Mouse (Mus musculus) CH12.LX (cell line): ENCODE measurements around the gene Spata1. TPM values are rescaled to one million over a fixed set of nuclear protein-coding genes. Genes with fewer than 3 reads are reported as not detected.

Experiments
- DNase-seq: peaks from one replicate; pipeline ENCODE4 v3.0.0-alpha.2; 2013; ENCODE audit errors: extremely low read depth
- H3K27ac ChIP-seq: 2 replicates; pipeline ENCODE4 v1.5.1; 2012; ENCODE audit warnings: low read depth, mild to moderate bottlenecking, control low read depth, moderate library complexity; ENCODE audit not compliant: insufficient read depth
- H3K27me3 ChIP-seq: replicated peaks from 2 replicates; pipeline ENCODE3; 2012; ENCODE audit warnings: inconsistent platforms
- H3K36me3 ChIP-seq, 2 experiments: replicated peaks in 1 of 2; 2 replicates each; pipeline versions ENCODE3 to v1.6.1; 2012; ENCODE audit warnings: inconsistent platforms in 1 of 2, low read length in 1 of 2, mild to moderate bottlenecking in 1 of 2, mixed read lengths in 1 of 2, moderate library complexity in 1 of 2; ENCODE audit not compliant: control insufficient read depth in 1 of 2, insufficient read depth in 1 of 2
- H3K4me1 ChIP-seq, 2 experiments: 2 replicates each; pipeline ENCODE4 v1.6.1; 2012; ENCODE audit warnings: inconsistent platforms in 1 of 2, moderate library complexity in 1 of 2; ENCODE audit not compliant: insufficient read depth in 2 of 2, control insufficient read depth in 1 of 2
- H3K4me2 ChIP-seq: 2 replicates; pipeline ENCODE4 v1.6.1; 2012; ENCODE audit warnings: low read depth, mild to moderate bottlenecking, control low read depth; ENCODE audit not compliant: poor library complexity, insufficient read depth, severe bottlenecking
- H3K4me3 ChIP-seq, 3 experiments: fragments of 150-350 bp in 1 of 3; sonication (generic) in 1 of 3; replicated peaks in 1 of 3; 2 replicates each; pipeline versions ENCODE3 to v1.5.1; 2011 to 2012; ENCODE audit warnings: low read depth in 2 of 3, low read length in 2 of 3, mild to moderate bottlenecking in 2 of 3, moderate library complexity in 2 of 3, control low read depth in 1 of 3, improper control_type of control experiment in 1 of 3, inconsistent platforms in 1 of 3, mixed read lengths in 1 of 3; ENCODE audit not compliant: poor library complexity in 1 of 3
- H3K79me2 ChIP-seq: replicated peaks from 2 replicates; pipeline ENCODE4 v1.6.1; 2012; ENCODE audit warnings: mild to moderate bottlenecking, moderate library complexity; ENCODE audit not compliant: control insufficient read depth, poor library complexity, insufficient read depth, severe bottlenecking; ENCODE audit errors: extremely low read depth
- H3K9ac ChIP-seq: 2 replicates; pipeline ENCODE4 v1.6.1; 2012; ENCODE audit warnings: low read depth, mild to moderate bottlenecking, control low read depth, moderate library complexity; ENCODE audit not compliant: insufficient read depth
- H3K9me3 ChIP-seq: replicated peaks from 2 replicates; pipeline ENCODE3; 2012; ENCODE audit warnings: low read length, inconsistent platforms, mixed read lengths
- CHD1 ChIP-seq: IDR thresholded peaks from 2 replicates; pipeline ENCODE4 v1.6.1; 2012; ENCODE audit warnings: low read depth, low read length, improper control_type of control experiment, inconsistent platforms
- CHD2 ChIP-seq: IDR thresholded peaks from 2 replicates; pipeline ENCODE4 v1.6.1; 2011; ENCODE audit warnings: low read length, improper control_type of control experiment
- CTCF ChIP-seq, 2 experiments: IDR thresholded peaks in 1 of 2; conservative IDR thresholded peaks in 1 of 2; 2 replicates each; pipeline ENCODE4 v1.5.1; 2011 to 2012; ENCODE audit warnings: low read depth in 2 of 2, low read length in 2 of 2, improper control_type of control experiment in 1 of 2, inconsistent platforms in 1 of 2, mild to moderate bottlenecking in 1 of 2, moderate library complexity in 1 of 2
- E2F4 ChIP-seq: IDR thresholded peaks from 2 replicates; pipeline ENCODE4 v1.6.1; 2011; ENCODE audit warnings: low read depth, low read length, improper control_type of control experiment; ENCODE audit not compliant: insufficient replicate concordance
- EP300 ChIP-seq: IDR thresholded peaks from 2 replicates; pipeline ENCODE4 v1.6.1; 2011; ENCODE audit warnings: low read length, improper control_type of control experiment
- GABPA ChIP-seq: IDR thresholded peaks from 2 replicates; pipeline ENCODE4 v1.6.1; 2012; ENCODE audit warnings: low read depth, low read length, improper control_type of control experiment, inconsistent platforms; ENCODE audit not compliant: insufficient replicate concordance
- HCFC1 ChIP-seq: IDR thresholded peaks from 2 replicates; pipeline ENCODE4 v1.6.1; 2012; ENCODE audit warnings: low read depth, mild to moderate bottlenecking, inconsistent platforms, low read length, improper control_type of control experiment
- JUND ChIP-seq: conservative IDR thresholded peaks from 2 replicates; pipeline ENCODE4 v1.6.1; 2011; ENCODE audit warnings: low read depth, low read length, improper control_type of control experiment
- KAT2A ChIP-seq: IDR thresholded peaks from 2 replicates; pipeline ENCODE4 v1.6.1; 2012; ENCODE audit warnings: low read length, improper control_type of control experiment, inconsistent platforms; ENCODE audit not compliant: insufficient replicate concordance
- MAFK ChIP-seq: IDR thresholded peaks from 2 replicates; pipeline ENCODE4 v1.6.1; 2011; ENCODE audit warnings: low read length, improper control_type of control experiment; ENCODE audit not compliant: insufficient replicate concordance
- MAX ChIP-seq: IDR thresholded peaks from 2 replicates; pipeline ENCODE4 v1.6.1; 2011; ENCODE audit warnings: low read length, improper control_type of control experiment
- MAZ ChIP-seq: IDR thresholded peaks from 2 replicates; pipeline ENCODE4 v1.6.1; 2012; ENCODE audit warnings: low read depth, mild to moderate bottlenecking, inconsistent platforms, low read length, improper control_type of control experiment, moderate library complexity
- MEF2A ChIP-seq: IDR thresholded peaks from 2 replicates; pipeline ENCODE4 v1.6.1; 2014; ENCODE audit warnings: low read depth, mild to moderate bottlenecking, inconsistent platforms, low read length, improper control_type of control experiment, borderline replicate concordance
- MXI1 ChIP-seq: IDR thresholded peaks from 2 replicates; pipeline ENCODE4 v1.6.1; 2011; ENCODE audit warnings: mild to moderate bottlenecking, low read depth, low read length, improper control_type of control experiment
- MYC ChIP-seq: IDR thresholded peaks from 2 replicates; pipeline ENCODE4 v1.6.1; 2011; ENCODE audit warnings: low read depth, mild to moderate bottlenecking, improper control_type of control experiment, low read length
- NRF1 ChIP-seq: IDR thresholded peaks from 2 replicates; pipeline ENCODE4 v1.6.1; 2014; ENCODE audit warnings: low read depth, mild to moderate bottlenecking, inconsistent platforms, low read length, improper control_type of control experiment, moderate library complexity
- POLR2A ChIP-seq: IDR thresholded peaks from 2 replicates; pipeline ENCODE4 v1.6.1; 2011; ENCODE audit warnings: low read depth, mild to moderate bottlenecking, improper control_type of control experiment, low read length
- RAD21 ChIP-seq: IDR thresholded peaks from 2 replicates; pipeline ENCODE4 v1.6.1; 2011; ENCODE audit warnings: low read depth, mild to moderate bottlenecking, low read length, improper control_type of control experiment, moderate library complexity
- SIN3A ChIP-seq: IDR thresholded peaks from 2 replicates; pipeline ENCODE4 v1.6.1; 2012; ENCODE audit warnings: low read length, improper control_type of control experiment, inconsistent platforms
- TCF12 ChIP-seq: IDR thresholded peaks from 2 replicates; pipeline ENCODE4 v1.6.1; 2014; ENCODE audit warnings: low read depth, mild to moderate bottlenecking, inconsistent platforms, low read length, improper control_type of control experiment
- UBTF ChIP-seq: IDR thresholded peaks from 2 replicates; pipeline ENCODE4 v1.6.1; 2012; ENCODE audit warnings: low read depth, mild to moderate bottlenecking, inconsistent platforms, low read length, improper control_type of control experiment, moderate library complexity
- ZC3H11A ChIP-seq: IDR thresholded peaks from 2 replicates; pipeline ENCODE4 v1.6.1; 2012; ENCODE audit warnings: low read depth, mild to moderate bottlenecking, inconsistent platforms, low read length, improper control_type of control experiment
- ZKSCAN1 ChIP-seq: IDR thresholded peaks from 2 replicates; pipeline ENCODE4 v1.6.1; 2012; ENCODE audit warnings: low read depth, inconsistent platforms, low read length, improper control_type of control experiment, borderline replicate concordance
- ZMIZ1 ChIP-seq: IDR thresholded peaks from 2 replicates; pipeline ENCODE4 v1.6.1; 2012; ENCODE audit warnings: low read depth, mild to moderate bottlenecking, inconsistent platforms, low read length, improper control_type of control experiment
- dilution Hi-C: fragments of 300-500 bp; cut with MboI; formaldehyde crosslinking; loops from 2 replicates; pipeline ENCODE4 v1.14.3; 2020; ENCODE audit warnings: low sequenced_read_pairs; ENCODE audit not compliant: extremely low pct_unique_long_range_greater_than_20kb, extremely low pct_ligation_motif_present
- in situ Hi-C: fragments of 300-500 bp; cut with MboI; formaldehyde crosslinking; loops from 3 replicates; pipeline ENCODE4 v1.14.3; 2019; ENCODE audit warnings: low sequenced_read_pairs, low pct_ligation_motif_present, low pct_unique_long_range_greater_than_20kb, mixed read lengths
- polyA plus RNA-seq: library from polyadenylated mRNA; unstranded; fragments of >175 nt; gene quantifications from 2 replicates; pipeline ENCODE4 v1.2.1, GENCODE M21; 2012; ENCODE audit warnings: low read depth; ENCODE audit not compliant: insufficient read length
- total RNA-seq, 2 experiments: library from RNA; depleted of rRNA; stranded (reverse); fragments of 300-350 nt in 1 of 2; fragments of >200 nt in 1 of 2; gene quantifications; 2 replicates each; pipeline ENCODE4 v1.2.3; 2012 to 2014

Gene Spata1
- total and polyA plus RNA-seq, 3 experiments = 1.4 to 2.9 (median 2.0) TPM

GRCm38 (mm10) chr3:146498989-146499388, 564 bp downstream of the Spata1 start:
- H3K4me1 ChIP-seq = peaks cover 8 to 46% of the 10 kb centered on the region in 2 experiments; a peak in 3 of 4 replicates
- DNase-seq = peak; percentile 53
- peak overlapping the region; percentile 97 for H3K9ac ChIP-seq
- in situ Hi-C loops (loop anchor here (10.0 kb wide), 1 partner anchor 154 kb away; no protein-coding TSS in a partner anchor), dilution Hi-C loops (no loop called here)
- H3K4me2 ChIP-seq = peak overlapping the region; percentile 76
- peaks cover 38% of the 10 kb centered on the region for H3K79me2 ChIP-seq
- H3K36me3 ChIP-seq = peaks cover 15 to 26% of the 10 kb centered on the region in 2 experiments
- H3K27ac ChIP-seq = peak overlapping the region; percentile 36; the same call in 1 of the 2 replicates
- TF ChIP-seq MYC = no peak
- no peak for TF ChIP-seq MAFK
- TF ChIP-seq RAD21 = no peak
- no peak for TF ChIP-seq SIN3A
- TF ChIP-seq MAX = no peak
- no peak for TF ChIP-seq EP300
- TF ChIP-seq UBTF = no peak
- no peak for TF ChIP-seq ZMIZ1
- TF ChIP-seq HCFC1 = peak; percentile 39; the same call in 1 of the 2 replicates
- TF ChIP-seq JUND = no peak
- TF ChIP-seq GABPA = no peak
- TF ChIP-seq KAT2A = no peak
- TF ChIP-seq POLR2A = no peak
- no peak; the same call in 1 of the 2 replicates for TF ChIP-seq MXI1
- TF ChIP-seq CTCF (conservative IDR thresholded peaks at IDR 0.05 in 1 of 2, IDR thresholded peaks at IDR 0.05 in 1 of 2; ENCODE audit: low read depth in 2 of 2, low read length in 2 of 2) = no peak
- TF ChIP-seq E2F4 = no peak
- no peak for TF ChIP-seq CHD2
- no peak for TF ChIP-seq MEF2A
- no peak for TF ChIP-seq NRF1
- no peak for TF ChIP-seq ZKSCAN1
- 0 out of 2 replicates have a peak, but pooled peaks have one; percentile 3 for TF ChIP-seq MAZ
- no peak for TF ChIP-seq ZC3H11A
- no peak for TF ChIP-seq TCF12
- TF ChIP-seq CHD1 = peak; percentile 90; the same call in 1 of the 2 replicates
- H3K27me3 ChIP-seq = no peaks in the 10 kb centered on the region
- no peaks in the 10 kb centered on the region for H3K9me3 ChIP-seq
- peak overlapping the region; percentile 45 to 81 (median 76) for H3K4me3 ChIP-seq
